Mouse (Mus musculus) mature B cell (primary cell): ENCODE data around the gene 4930404H24Rik.

Experiments used
- in situ Hi-C: fragments of 300-500 bp; cut with MboI; formaldehyde crosslinking; loops from 2 replicates; pipeline ENCODE4 v1.14.3; 2019

Gene 4930404H24Rik

GRCm38 (mm10) chr2:153492573-153493392 lies at the start of gene 4930404H24Rik:
4930404H24Rik (plus strand) TSS chr2:153492790.
- in situ Hi-C loops = loop anchor here (10.0 kb wide), 1 partner anchor 92 kb away; no protein-coding TSS in a partner anchor

GRCm38 (mm10) chr2:153443434-153444240 lies 49.0 kb upstream of the 4930404H24Rik start:
- in situ Hi-C loops = no loop called here

- in situ Hi-C loops = no loop called here
These were observed 48.1 kb upstream of the 4930404H24Rik start for GRCm38 (mm10) chr2:153444254-153445136.

- in situ Hi-C loops = no loop called here
These were observed 47.2 kb upstream of the 4930404H24Rik start for GRCm38 (mm10) chr2:153445137-153446016.

GRCm38 (mm10) chr2:153446017-153446408 lies 46.6 kb upstream of the 4930404H24Rik start:
- in situ Hi-C loops = no loop called here

- in situ Hi-C loops = no loop called here
These were observed 46.1 kb upstream of the 4930404H24Rik start for GRCm38 (mm10) chr2:153446476-153446875.

- in situ Hi-C loops = no loop called here
These were observed 44.9 kb upstream of the 4930404H24Rik start for GRCm38 (mm10) chr2:153447719-153448118.

GRCm38 (mm10) chr2:153448519-153448918 lies 44.1 kb upstream of the 4930404H24Rik start:
- in situ Hi-C loops = no loop called here

GRCm38 (mm10) chr2:153453961-153454759 lies 38.4 kb upstream of the 4930404H24Rik start:
- in situ Hi-C loops = no loop called here

GRCm38 (mm10) chr2:153454841-153455506 lies 37.6 kb upstream of the 4930404H24Rik start:
- in situ Hi-C loops = no loop called here

GRCm38 (mm10) chr2:153457467-153457866 lies 35.1 kb upstream of the 4930404H24Rik start:
- in situ Hi-C loops = no loop called here

GRCm38 (mm10) chr2:153458022-153458441 lies 34.6 kb upstream of the 4930404H24Rik start:
- in situ Hi-C loops = no loop called here

- in situ Hi-C loops = no loop called here
These were observed 29.3 kb upstream of the 4930404H24Rik start for GRCm38 (mm10) chr2:153463257-153463656.

GRCm38 (mm10) chr2:153467372-153467771 lies 25.2 kb upstream of the 4930404H24Rik start:
- in situ Hi-C loops = no loop called here

GRCm38 (mm10) chr2:153469317-153469716 lies 23.3 kb upstream of the 4930404H24Rik start:
- in situ Hi-C loops = no loop called here

- in situ Hi-C loops = no loop called here
These were observed 22.8 kb upstream of the 4930404H24Rik start for GRCm38 (mm10) chr2:153469764-153470163.

GRCm38 (mm10) chr2:153470983-153471382 lies 21.6 kb upstream of the 4930404H24Rik start:
- in situ Hi-C loops = no loop called here

- in situ Hi-C loops = no loop called here
These were observed 17.2 kb upstream of the 4930404H24Rik start for GRCm38 (mm10) chr2:153475114-153476112.
